Mouse (Mus musculus): ENCODE data around the gene Tmed5. TPM values are rescaled to one million over a fixed set of nuclear protein-coding genes. Genes with fewer than 3 reads are reported as not detected.
"Not testable (repeated sequence)": the region's sequence is repeated elsewhere in the genome, so short reads cannot be mapped to it uniquely, and the experiment has no call there.

The Tmed5 gene
- total RNA-seq (2022) = 10 to 100 TPM; 22.3 to 25.2 (median 23.8) TPM

DNA sequence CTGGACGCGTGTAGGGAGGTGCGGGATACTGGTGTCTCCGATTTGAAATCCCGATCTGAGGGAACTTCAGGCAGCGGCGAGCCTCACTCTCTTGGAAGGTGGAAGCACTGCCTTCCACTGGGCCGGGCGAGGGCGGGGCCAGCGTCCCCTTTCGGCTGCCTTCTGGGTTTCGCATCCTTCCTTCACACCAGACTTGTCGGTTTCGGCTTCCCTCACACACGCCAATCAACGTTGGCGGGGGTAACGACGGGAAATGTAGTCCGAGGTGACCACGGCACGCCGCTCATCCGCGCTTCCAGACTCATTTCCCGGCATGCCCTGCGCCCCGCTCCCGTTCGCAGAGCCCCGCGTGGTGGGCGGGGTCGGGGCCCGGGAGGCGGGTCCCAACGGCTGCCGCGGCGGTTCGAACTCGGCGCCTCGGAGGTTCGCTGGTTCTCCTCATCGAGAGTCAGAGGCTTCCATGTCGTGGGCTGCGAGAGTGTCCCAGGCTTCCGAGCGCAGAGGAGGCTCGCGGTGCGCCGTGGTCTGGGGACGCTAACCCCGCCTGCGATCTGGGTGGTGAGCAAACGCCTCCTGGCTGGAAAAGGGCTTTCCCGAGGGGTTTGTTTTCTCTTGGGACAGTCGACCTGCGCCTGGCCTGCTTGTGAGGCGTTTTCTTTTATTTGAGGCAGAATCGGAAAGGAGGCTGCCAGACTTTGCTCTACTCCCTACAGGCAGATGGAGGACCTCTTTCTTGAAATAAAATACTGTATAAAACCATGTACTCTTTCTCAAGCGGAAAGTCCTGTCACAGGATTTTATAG, at the start of gene Tmed5, which contains the start of gene Ccdc18:
Tmed5 (minus strand) TSS at position 180 of the 803 bp plus-strand sequence.
Ccdc18 (plus strand) TSS at position 435 of the 803 bp plus-strand sequence.
- DNase-seq (ENCODE audit: low spot score in 2 of 2) = peak; percentile 86 to 96

DNA sequence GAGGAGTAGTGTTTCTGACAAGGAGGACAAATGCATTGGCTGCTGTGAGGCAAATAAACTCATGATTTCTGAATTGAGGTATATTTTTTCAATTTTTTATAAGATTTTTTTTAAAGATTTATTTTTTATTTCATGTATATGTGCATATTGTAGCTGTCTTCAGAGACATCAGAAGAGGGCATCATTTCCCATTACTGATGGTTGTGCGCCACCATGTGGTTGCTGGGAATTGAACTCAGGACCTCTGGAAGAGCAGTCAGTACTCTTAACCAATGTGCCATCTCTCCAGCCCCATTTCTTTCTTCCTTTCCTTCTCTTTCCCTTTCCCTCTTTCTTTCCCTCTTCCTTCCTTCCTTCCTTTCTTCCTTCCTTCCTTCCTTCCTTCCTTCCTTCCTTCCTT, 31.3 kb upstream of the Tmed5 start:
- no peak for DNase-seq (ENCODE audit: low spot score in 2 of 2)

GRCm38 (mm10) chr5:108160796-108161195, 28.4 kb upstream of the Tmed5 start:
- DNase-seq (ENCODE audit: low spot score in 2 of 2) = no peak

GRCm38 (mm10) chr5:108152592-108152991, 20.2 kb upstream of the Tmed5 start:
- no peak for DNase-seq (ENCODE audit: low spot score in 2 of 2)

DNA sequence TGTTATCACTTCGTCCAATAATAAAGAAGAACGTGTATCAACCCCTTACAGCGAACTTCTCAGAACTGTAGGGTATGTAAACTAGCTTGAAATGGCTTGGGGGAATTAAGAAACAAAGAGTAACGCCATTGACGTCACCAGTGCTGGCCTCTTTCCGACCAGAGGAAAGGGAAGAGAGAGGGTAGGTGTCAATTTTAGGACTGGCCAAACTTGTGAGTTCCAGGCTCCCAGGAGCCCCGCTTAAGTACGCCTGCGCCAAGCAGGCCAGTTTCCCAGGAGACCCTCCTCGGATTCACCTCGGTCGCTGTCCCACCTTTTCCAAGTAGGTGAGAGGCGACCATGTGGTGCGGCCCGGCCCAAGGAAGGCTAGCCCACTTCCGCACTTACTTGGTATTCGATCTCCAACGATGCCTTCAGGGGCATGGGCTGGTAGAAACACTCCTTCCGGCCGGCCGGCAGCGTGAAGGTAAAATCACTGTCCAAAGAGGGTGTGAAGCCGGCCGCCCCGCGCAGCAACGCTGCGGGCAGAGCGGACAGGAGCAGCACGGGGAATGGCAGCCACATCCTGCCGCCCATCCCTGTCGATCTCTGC, 475 bp downstream of the Tmed5 start:
- DNase-seq (ENCODE audit: low spot score in 2 of 2) = peak in 1 of 2 experiments; percentile 35

GRCm38 (mm10) chr5:108120221-108120900, 12.1 kb downstream of the Tmed5 start:
- DNase-seq (ENCODE audit: low spot score in 2 of 2) = no peak

DNA sequence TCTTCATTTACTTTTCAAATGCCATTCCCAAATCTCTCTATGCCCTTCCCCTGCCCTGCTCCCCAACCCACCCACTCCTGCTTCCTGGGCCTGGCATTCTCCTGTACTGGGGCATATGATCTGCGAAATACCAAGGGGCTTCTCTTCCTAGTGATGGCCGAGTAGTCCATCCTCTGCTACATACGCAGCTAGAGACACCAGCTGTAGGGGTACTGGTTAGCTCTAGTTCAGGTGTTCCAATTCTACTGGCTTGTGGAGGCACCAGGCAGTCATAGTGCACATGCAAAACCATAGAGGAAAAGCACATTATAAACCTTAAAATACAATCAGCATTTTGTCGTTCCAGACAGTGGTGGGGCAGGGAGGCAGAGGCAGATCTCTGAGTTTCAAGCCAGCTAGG, 14.7 kb downstream of the Tmed5 start:
- DNase-seq (ENCODE audit: low spot score in 2 of 2) = no peak

GRCm38 (mm10) chr5:108109346-108109745, 23.1 kb downstream of the Tmed5 start:
- DNase-seq (ENCODE audit: low spot score in 2 of 2) = no peak

DNA sequence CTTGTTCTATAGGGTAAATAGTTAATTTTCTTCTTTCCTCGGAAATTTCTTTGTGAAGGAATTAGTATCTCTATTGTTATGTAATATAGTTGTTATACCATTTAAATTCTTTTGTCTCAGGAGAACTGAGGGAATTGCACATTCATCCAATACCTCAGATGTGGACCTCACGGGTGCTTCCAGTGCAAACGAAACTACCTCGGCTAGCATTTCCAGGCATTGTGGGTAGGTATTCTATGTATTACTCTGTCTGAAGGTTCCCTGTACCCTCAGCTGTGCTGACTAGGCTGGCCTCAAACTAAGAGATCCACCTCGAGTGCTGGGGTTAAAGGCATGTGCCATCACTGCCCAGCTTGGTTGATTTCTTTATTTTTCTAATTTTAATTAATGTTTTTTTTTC, 28.1 kb downstream of the Tmed5 start:
- no peak for DNase-seq (ENCODE audit: low spot score in 2 of 2)

GRCm38 (mm10) chr5:108100196-108100595, 32.2 kb downstream of the Tmed5 start:
- no peak for DNase-seq (ENCODE audit: low spot score in 2 of 2)

- no peak for DNase-seq (ENCODE audit: low spot score in 2 of 2)
Measured at GRCm38 (mm10) chr5:108097676-108098075, 34.7 kb downstream of the Tmed5 start.

GRCm38 (mm10) chr5:108092731-108093130, 39.7 kb downstream of the Tmed5 start:
- DNase-seq (ENCODE audit: low spot score in 2 of 2) = not testable (repeated sequence)

GRCm38 (mm10) chr5:108085440-108085839, 47.0 kb downstream of the Tmed5 start:
- no peak for DNase-seq (ENCODE audit: low spot score in 2 of 2)

DNA sequence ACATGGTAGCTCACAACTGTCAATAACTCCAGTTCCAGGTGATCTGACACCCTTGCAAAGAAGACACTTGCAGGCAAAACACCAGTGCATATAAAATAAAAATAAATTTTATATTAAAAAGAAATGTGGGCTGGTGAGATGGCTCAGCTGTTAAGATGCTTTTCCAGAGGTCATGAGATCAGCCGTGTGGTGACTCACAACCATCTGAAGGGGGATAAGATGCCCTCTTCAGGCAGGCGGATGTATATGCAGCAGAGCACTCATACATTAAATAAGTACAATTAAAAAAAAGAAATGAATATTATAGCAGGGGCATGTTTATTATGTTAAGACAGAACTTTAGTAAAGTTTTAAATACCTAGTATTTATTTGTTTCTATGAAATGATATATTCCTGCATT, 50.0 kb downstream of the Tmed5 start:
- DNase-seq (ENCODE audit: low spot score in 2 of 2) = no peak

DNA sequence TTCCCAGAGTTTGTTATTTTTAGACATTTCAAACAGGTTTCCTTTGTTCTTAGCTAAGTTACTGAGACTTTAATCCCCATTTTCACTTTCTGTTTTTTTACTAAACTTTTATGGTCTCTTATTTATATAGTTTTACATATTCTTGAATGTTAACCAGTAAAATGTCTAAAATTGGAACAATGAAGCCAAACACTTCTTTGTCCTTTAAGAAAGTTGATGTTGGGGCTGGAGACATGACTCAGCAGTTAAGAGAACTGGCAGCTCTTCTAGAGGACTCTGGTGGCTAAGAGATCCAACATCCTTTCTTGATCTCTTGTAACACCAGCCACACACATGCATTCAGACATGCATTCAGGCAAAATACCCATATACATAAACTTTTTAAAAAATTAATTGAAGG, 52.8 kb downstream of the Tmed5 start:
- DNase-seq (ENCODE audit: low spot score in 2 of 2) = no peak

GRCm38 (mm10) chr5:108076833-108077540, 55.4 kb downstream of the Tmed5 start:
- no peak for DNase-seq (ENCODE audit: low spot score in 2 of 2)

- DNase-seq (ENCODE audit: low spot score in 2 of 2) = no peak
Measured at GRCm38 (mm10) chr5:108076241-108076640, 56.2 kb downstream of the Tmed5 start.

DNA sequence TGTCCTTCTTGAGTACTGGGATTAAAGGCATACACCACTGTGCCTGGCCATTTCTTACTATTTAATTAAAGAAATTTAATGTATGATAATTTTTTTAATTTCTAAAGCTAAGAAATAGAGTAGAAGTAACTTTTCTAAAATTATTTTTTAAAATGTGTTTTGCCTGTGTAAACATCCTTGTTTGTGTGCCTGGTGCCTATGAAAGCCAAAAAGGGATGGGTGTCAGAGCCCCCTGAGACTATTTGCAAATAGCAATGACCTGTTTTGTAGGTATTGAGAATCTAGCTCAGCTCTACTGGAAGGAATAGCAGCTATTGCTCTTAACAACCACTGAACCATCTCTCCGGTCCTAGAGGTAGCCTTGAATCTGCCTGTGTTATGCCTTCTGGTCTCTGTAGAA, 60.1 kb downstream of the Tmed5 start:
- no peak for DNase-seq (ENCODE audit: low spot score in 2 of 2)

DNA sequence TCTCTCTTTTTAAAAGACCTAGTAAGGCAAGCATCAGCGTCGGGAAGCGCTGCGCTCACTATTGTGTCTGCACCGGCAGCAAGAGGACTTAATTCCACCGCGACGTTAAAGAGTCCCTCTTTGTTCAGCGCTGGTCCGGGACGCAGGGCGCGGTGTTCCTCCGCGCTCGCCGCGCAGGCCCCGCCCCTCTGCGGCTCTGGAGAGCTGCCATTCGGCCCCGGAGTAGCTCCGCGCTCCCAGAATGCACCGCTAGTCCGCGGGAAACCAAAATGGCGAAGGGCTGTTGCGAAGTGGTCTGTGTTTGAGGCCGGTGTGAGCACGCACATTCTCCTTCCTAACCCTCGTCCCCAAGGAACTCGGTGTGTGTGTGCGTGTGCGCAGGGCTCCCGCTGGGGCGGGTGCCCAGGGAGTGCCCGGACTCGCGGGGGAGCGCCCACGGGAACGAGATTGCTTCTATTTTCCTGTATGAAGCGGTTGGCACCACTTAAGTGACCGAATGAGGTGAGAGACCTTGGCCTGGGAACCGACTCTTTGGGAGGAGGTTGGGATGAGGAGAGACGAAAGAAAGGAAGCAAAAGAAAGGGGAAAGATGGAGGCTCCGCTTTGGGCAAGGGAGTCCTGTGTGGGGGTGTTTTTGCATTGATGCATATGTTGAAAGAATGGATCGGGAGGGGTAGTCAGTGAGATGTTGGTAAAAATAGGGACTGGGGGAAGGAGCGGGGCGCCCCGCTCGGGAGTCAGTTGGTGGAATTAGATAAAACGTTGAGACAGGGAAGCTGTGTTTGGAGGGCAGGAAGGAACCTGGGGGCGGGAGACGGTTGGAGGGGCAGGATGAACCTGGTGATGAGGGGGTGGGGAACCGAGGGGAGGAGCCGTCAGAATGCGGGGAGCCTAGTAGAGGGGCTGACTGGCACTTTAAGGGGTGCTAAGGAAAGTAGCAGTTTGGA, 66.7 kb downstream of the Tmed5 start, which contains the start of gene Mtf2:
Mtf2 (plus strand) TSS at position 210 of the 947 bp plus-strand sequence.
- peak; percentile 94 to 95 for DNase-seq (ENCODE audit: low spot score in 2 of 2)

- no peak for DNase-seq (ENCODE audit: low spot score in 2 of 2)
Measured at GRCm38 (mm10) chr5:108060413-108060812, 72.0 kb downstream of the Tmed5 start.

All from left cerebral cortex, adult 8-10 months (tissue).